Comparison of ENCODE assay signal across 23 mouse cellular contexts in the genomic region with DNA sequence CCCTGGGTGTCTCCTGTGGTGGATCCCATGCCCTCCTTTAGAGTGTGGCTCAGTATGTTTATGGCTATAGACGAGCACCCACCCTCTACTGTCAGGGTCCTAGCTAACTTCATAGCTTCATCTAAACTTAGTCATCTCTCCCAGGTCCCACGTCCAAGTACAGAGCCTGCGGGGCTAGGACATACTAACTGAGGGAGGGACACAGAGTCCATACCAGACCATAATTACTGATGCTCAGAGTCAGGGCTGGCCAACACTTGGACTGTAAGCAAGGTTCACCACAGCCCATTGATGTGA.
"Had no signal": no experiment of that assay in that cellular context is flagged by ENCODE, and none has a peak within 500 bp of the region (broad histone marks: within the 10 kb centered on the region; RNA-seq: fewer than 3 reads in every experiment).

No protein-coding gene starts in this region.

- DNase-seq: gastrocnemius, postnatal 10 days; gastrocnemius, postnatal 36 days; heart, postnatal 4 days; kidney, adult 18-20 months; liver; liver, embryonic 13.5 days had no signal

- H3K9me3 ChIP-seq: heart, embryonic 13.5 days; heart, embryonic 15.5 days; hindbrain, embryonic 12.5 days; intestine, embryonic 15.5 days; limb, embryonic 10.5 days; limb, embryonic 12.5 days; liver, embryonic 13.5 days; liver, embryonic 15.5 days had no signal

- H3K4me2 ChIP-seq: heart, embryonic 11.5 days; heart, embryonic 13.5 days; heart, embryonic 15.5 days; hindbrain, embryonic 12.5 days; hindbrain, embryonic 14.5 days; intestine, embryonic 15.5 days; limb, embryonic 12.5 days; liver, embryonic 11.5 days; liver, embryonic 13.5 days; liver, embryonic 15.5 days had no signal

- ATAC-seq: hindbrain, embryonic 16.5 days; inflammation-experienced regulatory T-cells, adult 6 months; intestine, postnatal 0 days had no signal

- H3K9ac ChIP-seq: heart, embryonic 13.5 days; heart, embryonic 15.5 days; hindbrain, embryonic 12.5 days; hindbrain, embryonic 14.5 days; intestine, embryonic 15.5 days; limb, embryonic 12.5 days; liver, embryonic 13.5 days; liver, embryonic 15.5 days had no signal

- H3K4me3 ChIP-seq: heart, adult 2 months; heart, embryonic 13.5 days; heart, embryonic 15.5 days; hindbrain, embryonic 10.5 days; hindbrain, embryonic 12.5 days; intestine, embryonic 15.5 days; layer of hippocampus, adult 2 months; left cerebral cortex, adult 2 months; limb, embryonic 10.5 days; limb, embryonic 12.5 days; liver, embryonic 13.5 days; liver, embryonic 15.5 days had no signal

- H3K27ac ChIP-seq: heart, adult 2 months; heart, embryonic 13.5 days; heart, embryonic 15.5 days; hindbrain, embryonic 10.5 days; hindbrain, embryonic 12.5 days; hindbrain, embryonic 14.5 days; intestine, embryonic 15.5 days; layer of hippocampus, adult 2 months; left cerebral cortex, adult 2 months; limb, embryonic 10.5 days; limb, embryonic 12.5 days; liver, embryonic 13.5 days; liver, embryonic 15.5 days had no signal

- H3K4me1 ChIP-seq: hindbrain, embryonic 12.5 days; intestine, embryonic 15.5 days; limb, embryonic 12.5 days; liver, embryonic 13.5 days; liver, embryonic 15.5 days had no signal

- H3K27me3 ChIP-seq: heart, embryonic 13.5 days; heart, embryonic 15.5 days; hindbrain, embryonic 12.5 days; intestine, embryonic 15.5 days; limb, embryonic 12.5 days; liver, embryonic 13.5 days; liver, embryonic 15.5 days had no signal

- H3K36me3 ChIP-seq: heart, embryonic 13.5 days; heart, embryonic 15.5 days; hindbrain, embryonic 10.5 days; hindbrain, embryonic 12.5 days; intestine, embryonic 15.5 days; limb, embryonic 10.5 days; limb, embryonic 12.5 days; liver, embryonic 13.5 days; liver, embryonic 15.5 days had no signal
